Mouse (Mus musculus) stomach, postnatal 0 days (tissue): ENCODE data around the gene Snx29.

Experiments used
- CTCF ChIP-seq: IDR thresholded peaks from 2 replicates; pipeline ENCODE4 v1.5.1; 2016; ENCODE audit warnings: antibody characterized with exemption, low read depth, mild to moderate bottlenecking, moderate library complexity
- EP300 ChIP-seq: optimal IDR thresholded peaks from 2 replicates; pipeline ENCODE3; 2016; ENCODE audit warnings: antibody characterized with exemption

DNA sequence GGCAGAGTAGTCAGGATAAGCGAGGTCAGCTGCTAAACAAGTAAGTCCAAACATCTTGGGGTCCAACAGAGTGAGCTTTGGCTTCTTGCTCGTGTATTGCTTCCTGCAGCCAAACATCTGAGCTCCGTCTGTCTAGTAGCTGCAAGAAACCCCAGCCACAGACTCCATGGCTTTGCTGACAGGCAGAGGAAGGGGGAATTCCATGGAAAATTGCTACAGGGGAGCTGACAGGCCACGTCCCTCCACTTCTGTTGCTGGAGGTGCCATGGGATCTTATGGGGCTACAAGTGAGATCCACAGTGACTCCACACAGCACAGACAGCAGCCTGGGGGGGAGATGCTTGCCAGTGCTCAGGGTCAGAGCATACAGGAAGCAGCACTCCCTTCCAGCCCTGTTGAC is 463.1 kb downstream of the Snx29 start:
- TF ChIP-seq CTCF (no peak), EP300 (no peak)
